Mouse (Mus musculus) lung, postnatal 0 days (tissue): ENCODE results near the gene Gpr15.

ENCODE experiments used
- CTCF ChIP-seq: IDR thresholded peaks from 2 replicates; pipeline ENCODE4 v1.5.1; 2016; ENCODE audit warnings: antibody characterized with exemption, mild to moderate bottlenecking
- EP300 ChIP-seq: IDR thresholded peaks from 2 replicates; pipeline ENCODE4 v1.6.1; 2016; ENCODE audit warnings: antibody characterized with exemption, mild to moderate bottlenecking, control low read depth

DNA sequence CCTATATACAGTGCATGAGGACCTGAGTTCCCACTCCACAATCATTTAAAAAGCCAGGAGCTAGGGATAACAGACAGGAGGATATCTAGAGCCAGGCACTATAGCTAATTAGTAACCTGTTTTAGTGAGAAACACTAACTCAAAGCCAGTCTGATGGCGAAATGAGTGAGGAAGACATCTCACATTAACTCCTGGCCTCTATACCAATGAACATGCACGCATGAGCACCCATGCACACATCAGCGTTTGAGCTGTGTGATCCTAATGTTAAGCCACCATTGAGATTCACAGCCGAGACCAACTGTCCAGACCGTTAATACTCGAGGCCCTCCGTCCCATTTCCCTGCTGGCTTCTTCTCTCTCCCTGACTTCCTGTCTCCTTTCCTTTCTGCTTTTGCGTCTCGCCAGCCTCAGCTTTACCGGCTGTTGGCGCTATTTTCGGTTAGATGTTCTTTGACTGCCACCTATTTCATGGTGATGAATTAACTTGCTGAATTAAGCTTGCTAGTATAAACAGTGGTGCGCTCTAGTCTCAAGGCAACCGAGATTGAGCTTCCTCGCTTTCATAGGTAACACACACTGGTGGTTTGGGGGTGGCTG, 45.0 kb downstream of the Gpr15 start:
- TF ChIP-seq EP300 = no peak
- no peak for TF ChIP-seq CTCF
